Mouse (Mus musculus) urinary bladder, postnatal 4 days (tissue): Measurements from ENCODE around the gene Faxc.

Experiments used
- DNase-seq, 2 experiments: peaks; one replicate each; pipeline ENCODE4 v3.0.0; 2021 to 2022; ENCODE audit warnings: low spot score in 2 of 2

Gene Faxc

DNA sequence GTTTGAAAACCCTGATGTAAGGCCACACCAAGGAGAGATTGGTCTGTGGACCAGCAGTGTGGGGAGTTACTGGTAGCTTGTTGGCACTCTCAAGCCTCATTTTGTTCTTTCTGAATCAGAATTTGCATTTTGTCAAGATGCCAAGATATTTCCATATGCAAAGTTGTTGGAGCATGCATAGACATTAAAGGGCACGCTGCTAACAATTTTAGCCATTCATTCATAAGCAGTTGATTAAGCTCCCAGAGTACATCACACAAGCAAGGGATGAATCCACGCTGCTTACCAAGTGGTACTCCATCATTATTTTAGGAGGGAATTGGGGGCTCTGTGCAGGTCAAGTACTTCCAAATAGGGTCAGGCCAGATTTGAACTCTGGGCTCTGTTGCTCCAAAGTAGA is 98.8 kb downstream of the Faxc start:
- DNase-seq, result no peak
